Mouse (Mus musculus): ENCODE results near the gene Ift122. TPM values are rescaled to one million over a fixed set of nuclear protein-coding genes. Genes with fewer than 3 reads are reported as not detected.

The Ift122 gene
- polyA plus RNA-seq (2012; fragmentation: generic; extraction: Trizol), result 21.4 TPM

- H3K4me2 ChIP-seq (ENCODE audit: low read depth), result peak within 1 kb of the TSS; percentile 99
- H3K27me3 ChIP-seq (ENCODE audit: control insufficient read depth, insufficient read depth, insufficient read length), result no peaks in the 10 kb centered on the region
- TF ChIP-seq USF1 (IDR thresholded peaks at IDR 0.05; ENCODE audit: low read depth), result no peak
- no peak for TF ChIP-seq MYOD1 (IDR thresholded peaks at IDR 0.05; ENCODE audit: control insufficient read depth in 1 of 3, insufficient read length in 2 of 3, low read depth in 2 of 3)
- no peak for TF ChIP-seq TCF3 (IDR thresholded peaks at IDR 0.05; ENCODE audit: insufficient read length, low read depth)
- no peak for TF ChIP-seq MYOG (IDR thresholded peaks at IDR 0.05; ENCODE audit: control insufficient read depth in 1 of 3, insufficient read depth in 1 of 3, insufficient read length in 2 of 3, low read depth in 2 of 3)
- TF ChIP-seq E2F4 (IDR thresholded peaks at IDR 0.05; ENCODE audit: insufficient read depth), result peak; percentile 83
- peak within 1 kb of the TSS; percentile 35 for H3ac ChIP-seq (ENCODE audit: control insufficient read depth, insufficient read length)
- peaks cover 5% of the 10 kb centered on the region for H3K79me2 ChIP-seq (ENCODE audit: control insufficient read depth, insufficient read depth)
- H3K4me3 ChIP-seq, result peak within 1 kb of the TSS; percentile 65
- no peaks in the 10 kb centered on the region for H3K36me3 ChIP-seq (ENCODE audit: control insufficient read depth, insufficient read depth)
Measured at GRCm38 (mm10) chr6:115853091-115853813, at the start of gene Ift122, which contains the start of gene Mbd4. Gene Ift122, plus strand, starts transcription at chr6:115853470. Gene Mbd4, minus strand, starts transcription at chr6:115853371.

- TF ChIP-seq TCF3 (IDR thresholded peaks at IDR 0.05; ENCODE audit: insufficient read length, low read depth) (no peak), USF1 (IDR thresholded peaks at IDR 0.05; ENCODE audit: low read depth) (no peak), POLR2A (IDR thresholded peaks at IDR 0.05; ENCODE audit: insufficient read length, low read depth) (no peak), POLR2AphosphoS2 (IDR thresholded peaks at IDR 0.05; ENCODE audit: insufficient read length, low read depth) (peak; percentile 73)
Measured at GRCm38 (mm10) chr6:115803541-115804382, 49.5 kb upstream of the Ift122 start.

GRCm38 (mm10) chr6:115804432-115805192 lies 48.7 kb upstream of the Ift122 start:
- no peaks in the 10 kb centered on the region for H3K27me3 ChIP-seq (ENCODE audit: control insufficient read depth, insufficient read depth, insufficient read length)
- no peak overlapping the region for H3K4me3 ChIP-seq
- peaks cover 19% of the 10 kb centered on the region for H3K36me3 ChIP-seq (ENCODE audit: control insufficient read depth, insufficient read depth)
- TF ChIP-seq POLR2AphosphoS2 (IDR thresholded peaks at IDR 0.05; ENCODE audit: insufficient read length, low read depth) (no peak), USF1 (IDR thresholded peaks at IDR 0.05; ENCODE audit: low read depth) (no peak), E2F4 (IDR thresholded peaks at IDR 0.05; ENCODE audit: insufficient read depth) (no peak), MAX (IDR thresholded peaks at IDR 0.05; ENCODE audit: low read depth) (no peak), TCF3 (IDR thresholded peaks at IDR 0.05; ENCODE audit: insufficient read length, low read depth) (no peak), POLR2A (IDR thresholded peaks at IDR 0.05; ENCODE audit: insufficient read length, low read depth) (no peak), REST (IDR thresholded peaks at IDR 0.05; ENCODE audit: insufficient read depth, insufficient read length) (no peak), MYOG (IDR thresholded peaks at IDR 0.05; ENCODE audit: control insufficient read depth in 1 of 3, insufficient read depth in 1 of 3, insufficient read length in 2 of 3, low read depth in 2 of 3) (no peak), TCF12 (IDR thresholded peaks at IDR 0.05; ENCODE audit: insufficient read depth, poor library complexity, severe bottlenecking) (no peak), CEBPB (IDR thresholded peaks at IDR 0.05; ENCODE audit: insufficient read depth, poor library complexity, severe bottlenecking) (no peak), MYOD1 (IDR thresholded peaks at IDR 0.05; ENCODE audit: control insufficient read depth in 1 of 3, insufficient read length in 2 of 3, low read depth in 2 of 3) (no peak), SRF (IDR thresholded peaks at IDR 0.05; ENCODE audit: control insufficient read depth, insufficient read length, low read depth) (no peak)
- H3ac ChIP-seq (ENCODE audit: control insufficient read depth, insufficient read length), result no peak overlapping the region
- H3K4me2 ChIP-seq (ENCODE audit: low read depth), result no peak overlapping the region
- H3K79me2 ChIP-seq (ENCODE audit: control insufficient read depth, insufficient read depth), result peaks cover 31% of the 10 kb centered on the region

More at GRCm38 (mm10) chr6:115803541-115804382, 49.5 kb upstream of the Ift122 start:
- Histone ChIP-seq H3K4me3 (no peak overlapping the region), H3K4me2 (ENCODE audit: low read depth) (no peak overlapping the region), H3K79me2 (ENCODE audit: control insufficient read depth, insufficient read depth) (peaks cover 31% of the 10 kb centered on the region), H3ac (ENCODE audit: control insufficient read depth, insufficient read length) (no peak overlapping the region), H3K36me3 (ENCODE audit: control insufficient read depth, insufficient read depth) (peaks cover 24% of the 10 kb centered on the region), H3K27me3 (ENCODE audit: control insufficient read depth, insufficient read depth, insufficient read length) (no peaks in the 10 kb centered on the region)

DNA sequence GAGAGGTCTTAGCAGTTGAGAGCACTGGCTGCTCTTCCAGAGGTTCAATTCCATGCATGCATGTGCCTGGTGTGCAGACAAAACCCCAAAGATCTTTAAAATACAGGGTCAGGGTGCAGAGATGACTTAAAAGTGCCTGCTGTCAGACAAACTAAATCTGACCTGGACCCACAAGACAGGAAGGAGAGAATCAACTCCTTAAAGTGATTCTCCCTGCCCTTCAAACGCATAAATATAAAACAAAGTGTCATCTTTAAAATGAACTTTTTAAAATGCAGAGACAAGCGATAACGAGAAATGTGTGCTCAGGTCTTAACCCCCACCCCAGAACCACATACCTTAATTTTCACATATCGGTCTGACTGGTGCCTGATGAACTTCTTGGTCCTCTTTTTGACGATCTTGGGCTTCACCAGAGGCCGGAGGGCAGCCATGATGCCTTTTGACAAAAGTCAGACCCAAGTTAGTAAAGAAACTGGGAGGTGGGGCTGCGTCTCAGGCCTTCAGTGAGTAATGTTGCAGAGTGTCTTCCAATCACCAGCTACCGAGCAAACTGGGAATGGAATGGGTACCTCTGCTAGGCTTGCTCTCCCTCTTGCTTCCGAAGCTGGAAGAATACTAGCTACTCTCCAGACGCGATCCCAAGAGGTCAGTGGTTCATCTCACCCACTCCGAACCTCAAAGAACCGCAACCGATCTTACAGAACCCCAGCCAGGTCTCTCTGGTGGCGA lies 45.6 kb upstream of the Ift122 start:
- H3K4me3 ChIP-seq, result peak overlapping the region; percentile 94
- H3ac ChIP-seq (ENCODE audit: control insufficient read depth, insufficient read length), result peak overlapping the region; percentile 22
- H3K79me2 ChIP-seq (ENCODE audit: control insufficient read depth, insufficient read depth), result peaks cover 31% of the 10 kb centered on the region
- no peaks in the 10 kb centered on the region for H3K27me3 ChIP-seq (ENCODE audit: control insufficient read depth, insufficient read depth, insufficient read length)
- no peak for TF ChIP-seq MAX (IDR thresholded peaks at IDR 0.05; ENCODE audit: low read depth)
- no peak for TF ChIP-seq TCF12 (IDR thresholded peaks at IDR 0.05; ENCODE audit: insufficient read depth, poor library complexity, severe bottlenecking)
- no peak for TF ChIP-seq MYOG (IDR thresholded peaks at IDR 0.05; ENCODE audit: control insufficient read depth in 1 of 3, insufficient read depth in 1 of 3, insufficient read length in 2 of 3, low read depth in 2 of 3)
- TF ChIP-seq SRF (IDR thresholded peaks at IDR 0.05; ENCODE audit: control insufficient read depth, insufficient read length, low read depth), result no peak
- peak; percentile 49 for TF ChIP-seq POLR2A (IDR thresholded peaks at IDR 0.05; ENCODE audit: insufficient read length, low read depth)
- TF ChIP-seq E2F4 (IDR thresholded peaks at IDR 0.05; ENCODE audit: insufficient read depth), result no peak
- peak; percentile 52 for TF ChIP-seq POLR2AphosphoS2 (IDR thresholded peaks at IDR 0.05; ENCODE audit: insufficient read length, low read depth)
- peaks cover 16% of the 10 kb centered on the region for H3K36me3 ChIP-seq (ENCODE audit: control insufficient read depth, insufficient read depth)
- H3K4me2 ChIP-seq (ENCODE audit: low read depth), result peak overlapping the region; percentile 85

All from myocyte (in vitro differentiated cells).